Mouse (Mus musculus): ENCODE data around the gene Nudt17. TPM values are rescaled to one million over a fixed set of nuclear protein-coding genes. Genes with fewer than 3 reads are reported as not detected.
"Not testable (repeated sequence)": the region's sequence is repeated elsewhere in the genome, so short reads cannot be mapped to it uniquely, and the experiment has no call there.

Nudt17 gene
- polyA plus RNA-seq, 1 experiment from 2014 or later, result 21.7 TPM

DNA sequence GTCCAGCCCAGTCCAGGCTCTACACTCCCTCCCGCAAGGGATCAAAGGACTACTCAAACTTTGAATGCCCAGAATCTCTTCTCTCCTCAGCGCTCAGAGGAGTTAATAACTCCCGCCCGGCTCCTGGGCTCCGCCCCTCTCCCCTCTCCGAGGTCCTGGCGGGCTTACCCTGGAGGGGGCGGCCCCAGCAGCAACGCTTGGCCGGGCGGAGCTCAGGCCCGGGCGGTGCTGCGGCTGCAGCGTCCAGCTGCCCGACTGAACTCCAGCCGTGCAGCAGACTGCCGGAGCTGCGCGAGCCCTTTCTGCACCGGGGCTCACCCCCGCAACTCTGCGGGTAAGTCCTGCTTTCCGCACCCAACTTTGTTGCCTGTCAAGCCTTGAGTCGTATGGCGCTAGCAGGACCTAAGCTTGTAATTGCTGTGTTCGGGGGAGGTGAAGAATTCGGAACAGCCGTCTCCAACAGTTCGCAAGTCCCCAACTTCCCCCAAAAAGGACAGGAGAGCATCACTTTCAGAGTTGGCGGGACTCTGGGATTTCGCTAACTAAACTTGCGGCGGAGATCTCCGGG, 12.1 kb downstream of the Nudt17 start, which contains the start of gene Pias3:
Pias3 (plus strand) TSS at position 187 of the 568 bp plus-strand sequence.
- Histone ChIP-seq H3K4me3 (ENCODE audit: low read depth, low read length) (peak within 1 kb of the TSS; percentile 87), H3K9ac (replicated peaks; ENCODE audit: low read depth, low read length) (peak within 1 kb of the TSS; percentile 80), H3K27me3 (ENCODE audit: control insufficient read depth, insufficient read depth, low read length) (no peaks in the 10 kb centered on the region), H3K27ac (ENCODE audit: low read depth, low read length) (peak within 1 kb of the TSS; percentile 87), H3K4me1 (ENCODE audit: control insufficient read depth, insufficient read depth, low read length) (peaks cover 3% of the 10 kb centered on the region; the same call in 1 of the 2 replicates), H3K9me3 (ENCODE audit: control insufficient read depth, low read length) (no peaks in the 10 kb centered on the region), H3K36me3 (ENCODE audit: control insufficient read depth, insufficient read depth, low read length) (peaks cover 2% of the 10 kb centered on the region), H3K4me2 (ENCODE audit: low read depth, low read length) (peak within 1 kb of the TSS; percentile 52)
- WGBS, result under 1% methylated on average over 35 of the region's 35 CpGs
- ATAC-seq (ENCODE audit: low read depth), result peak; percentile 53; the same call in 1 of the 2 replicates

DNA sequence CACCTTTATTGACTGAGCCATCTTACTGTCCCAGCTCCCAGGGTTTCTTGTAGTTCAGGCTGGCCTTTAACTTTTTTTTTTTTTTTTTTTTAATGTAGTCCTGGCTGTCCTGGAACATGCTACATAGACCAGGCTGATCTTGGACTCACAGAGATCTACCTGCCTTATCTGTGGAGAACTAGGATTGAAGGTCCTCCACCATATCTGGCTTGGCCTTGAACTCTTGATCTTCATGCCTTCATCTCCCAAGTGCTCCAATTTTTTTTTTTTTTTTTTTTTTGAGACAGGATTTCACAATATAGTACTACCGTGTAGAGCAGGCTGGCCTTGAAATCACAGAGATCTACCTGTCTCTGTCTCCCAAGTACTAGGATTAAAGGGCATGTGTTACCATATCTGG, 14.8 kb downstream of the Nudt17 start:
- no peak overlapping the region for H3K9ac ChIP-seq (replicated peaks; ENCODE audit: low read depth, low read length)
- H3K36me3 ChIP-seq (ENCODE audit: control insufficient read depth, insufficient read depth, low read length), result no peaks in the 10 kb centered on the region
- H3K4me1 ChIP-seq (ENCODE audit: control insufficient read depth, insufficient read depth, low read length), result peaks cover 3% of the 10 kb centered on the region; the same call in 1 of the 2 replicates
- no peak overlapping the region for H3K4me2 ChIP-seq (ENCODE audit: low read depth, low read length)
- H3K27ac ChIP-seq (ENCODE audit: low read depth, low read length), result no peak overlapping the region
- H3K9me3 ChIP-seq (ENCODE audit: control insufficient read depth, low read length), result no peaks in the 10 kb centered on the region
- 81% methylated on average over 1 of the region's 1 CpGs for WGBS
- H3K4me3 ChIP-seq (ENCODE audit: low read depth, low read length), result no peak overlapping the region
- no peak for ATAC-seq (ENCODE audit: low read depth)
- no peaks in the 10 kb centered on the region for H3K27me3 ChIP-seq (ENCODE audit: control insufficient read depth, insufficient read depth, low read length)

DNA sequence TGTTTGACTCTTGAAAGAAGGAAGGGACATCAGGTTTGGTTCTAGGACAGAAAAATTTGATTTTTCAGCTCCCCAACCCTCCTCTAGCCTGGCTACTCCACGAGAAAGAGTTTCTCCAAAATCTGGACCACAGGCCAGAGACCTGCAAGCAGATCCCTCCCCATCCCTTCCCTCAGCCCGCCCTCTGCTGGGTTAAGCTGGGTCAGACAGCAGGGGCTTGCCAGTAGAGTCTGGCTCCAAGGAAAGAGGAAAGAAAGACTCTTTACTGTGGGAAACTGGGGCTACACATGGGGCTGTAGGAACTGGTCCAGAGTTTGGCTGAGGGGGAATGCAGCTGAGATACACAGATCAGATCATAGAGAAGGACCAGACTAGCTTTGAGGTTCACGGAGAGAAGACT, 15.9 kb downstream of the Nudt17 start:
- ATAC-seq (ENCODE audit: low read depth), result no peak
- peaks cover 3% of the 10 kb centered on the region; the same call in 1 of the 2 replicates for H3K4me1 ChIP-seq (ENCODE audit: control insufficient read depth, insufficient read depth, low read length)
- no peaks in the 10 kb centered on the region for H3K27me3 ChIP-seq (ENCODE audit: control insufficient read depth, insufficient read depth, low read length)
- no peaks in the 10 kb centered on the region for H3K9me3 ChIP-seq (ENCODE audit: control insufficient read depth, low read length)
- no peak overlapping the region for H3K4me2 ChIP-seq (ENCODE audit: low read depth, low read length)
- H3K36me3 ChIP-seq (ENCODE audit: control insufficient read depth, insufficient read depth, low read length), result no peaks in the 10 kb centered on the region
- no peak overlapping the region for H3K27ac ChIP-seq (ENCODE audit: low read depth, low read length)
- WGBS, result 17% methylated on average over 3 of the region's 3 CpGs
- H3K4me3 ChIP-seq (ENCODE audit: low read depth, low read length), result no peak overlapping the region
- no peak overlapping the region for H3K9ac ChIP-seq (replicated peaks; ENCODE audit: low read depth, low read length)

DNA sequence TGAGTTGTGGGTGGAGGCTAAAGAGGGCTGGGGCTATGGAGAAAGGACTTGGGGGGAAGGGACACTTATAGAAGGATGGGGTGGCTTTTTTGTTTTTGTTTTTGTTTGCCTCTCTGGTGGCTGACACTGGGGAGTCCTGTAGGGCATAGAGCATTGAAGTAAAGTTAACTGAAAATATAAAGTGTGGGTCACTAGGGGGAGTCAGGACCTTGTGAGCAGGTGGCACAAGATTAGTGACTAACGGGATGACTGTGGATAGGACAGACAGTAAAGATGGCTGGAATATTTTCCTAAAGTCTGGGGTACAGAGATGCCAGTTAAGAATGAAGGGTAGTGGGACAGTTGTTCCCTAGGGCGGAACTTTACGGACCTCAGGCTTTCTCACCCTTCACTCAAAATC, 18.1 kb downstream of the Nudt17 start:
- 64% methylated on average over 3 of the region's 3 CpGs for WGBS
- Histone ChIP-seq H3K27ac (ENCODE audit: low read depth, low read length) (no peak overlapping the region), H3K9me3 (ENCODE audit: control insufficient read depth, low read length) (no peaks in the 10 kb centered on the region), H3K4me3 (ENCODE audit: low read depth, low read length) (no peak overlapping the region), H3K27me3 (ENCODE audit: control insufficient read depth, insufficient read depth, low read length) (no peaks in the 10 kb centered on the region), H3K4me1 (ENCODE audit: control insufficient read depth, insufficient read depth, low read length) (no peaks in the 10 kb centered on the region), H3K9ac (replicated peaks; ENCODE audit: low read depth, low read length) (no peak overlapping the region), H3K4me2 (ENCODE audit: low read depth, low read length) (no peak overlapping the region), H3K36me3 (ENCODE audit: control insufficient read depth, insufficient read depth, low read length) (no peaks in the 10 kb centered on the region)
- no peak for ATAC-seq (ENCODE audit: low read depth)

DNA sequence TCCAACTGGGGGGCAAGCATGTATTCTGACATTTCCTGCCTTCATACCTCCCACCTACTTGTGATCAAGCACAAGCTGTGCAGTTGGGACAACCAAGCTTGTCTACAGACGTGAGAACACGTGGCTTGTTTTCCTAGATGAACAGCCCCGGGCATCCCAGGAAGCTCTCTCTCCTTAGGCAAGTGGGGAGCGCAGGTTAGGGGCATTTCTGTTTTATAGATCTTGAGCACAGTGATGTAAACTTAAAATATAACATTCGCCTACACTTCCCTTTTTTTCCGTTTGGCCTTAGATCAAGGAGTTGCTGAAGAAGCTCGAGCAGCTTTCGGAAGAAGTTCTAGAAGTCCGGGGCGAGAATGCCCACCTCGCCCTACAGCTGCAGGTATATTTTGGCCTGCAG, 19.5 kb downstream of the Nudt17 start:
- H3K9ac ChIP-seq (replicated peaks; ENCODE audit: low read depth, low read length), result no peak overlapping the region
- no peaks in the 10 kb centered on the region for H3K9me3 ChIP-seq (ENCODE audit: control insufficient read depth, low read length)
- no peaks in the 10 kb centered on the region for H3K36me3 ChIP-seq (ENCODE audit: control insufficient read depth, insufficient read depth, low read length)
- H3K4me1 ChIP-seq (ENCODE audit: control insufficient read depth, insufficient read depth, low read length), result no peaks in the 10 kb centered on the region
- H3K27ac ChIP-seq (ENCODE audit: low read depth, low read length), result no peak overlapping the region
- no peak overlapping the region for H3K4me2 ChIP-seq (ENCODE audit: low read depth, low read length)
- WGBS, result 88% methylated on average over 11 of the region's 11 CpGs
- no peak overlapping the region for H3K4me3 ChIP-seq (ENCODE audit: low read depth, low read length)
- H3K27me3 ChIP-seq (ENCODE audit: control insufficient read depth, insufficient read depth, low read length), result no peaks in the 10 kb centered on the region
- no peak for ATAC-seq (ENCODE audit: low read depth)

DNA sequence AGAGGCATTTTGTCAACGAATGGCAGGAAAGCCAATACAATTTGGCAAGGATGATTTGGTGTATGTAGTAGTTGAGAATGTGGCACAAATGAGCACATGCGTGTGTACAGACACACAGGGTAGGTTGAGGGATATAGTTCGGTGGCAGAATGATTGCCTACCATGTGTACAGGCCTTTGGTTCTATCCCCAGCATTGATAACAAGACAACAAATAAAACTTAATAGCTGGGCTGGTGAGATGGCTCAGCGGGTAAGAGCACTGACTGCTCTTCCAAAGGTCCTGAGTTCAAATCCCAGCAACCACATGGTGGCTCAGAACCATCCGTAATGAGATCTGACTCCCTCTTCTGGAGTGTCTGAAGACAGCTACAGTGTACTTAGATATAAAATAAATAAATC, 22.3 kb downstream of the Nudt17 start:
- not testable (repeated sequence) for H3K4me3 ChIP-seq (ENCODE audit: low read depth, low read length); H3K27ac ChIP-seq (ENCODE audit: low read depth, low read length); H3K27me3 ChIP-seq (ENCODE audit: control insufficient read depth, insufficient read depth, low read length); H3K9me3 ChIP-seq (ENCODE audit: control insufficient read depth, low read length); H3K4me2 ChIP-seq (ENCODE audit: low read depth, low read length); H3K9ac ChIP-seq (replicated peaks; ENCODE audit: low read depth, low read length); H3K36me3 ChIP-seq (ENCODE audit: control insufficient read depth, insufficient read depth, low read length); ATAC-seq (ENCODE audit: low read depth); H3K4me1 ChIP-seq (ENCODE audit: control insufficient read depth, insufficient read depth, low read length)
- 95% methylated on average over 5 of the region's 5 CpGs for WGBS

DNA sequence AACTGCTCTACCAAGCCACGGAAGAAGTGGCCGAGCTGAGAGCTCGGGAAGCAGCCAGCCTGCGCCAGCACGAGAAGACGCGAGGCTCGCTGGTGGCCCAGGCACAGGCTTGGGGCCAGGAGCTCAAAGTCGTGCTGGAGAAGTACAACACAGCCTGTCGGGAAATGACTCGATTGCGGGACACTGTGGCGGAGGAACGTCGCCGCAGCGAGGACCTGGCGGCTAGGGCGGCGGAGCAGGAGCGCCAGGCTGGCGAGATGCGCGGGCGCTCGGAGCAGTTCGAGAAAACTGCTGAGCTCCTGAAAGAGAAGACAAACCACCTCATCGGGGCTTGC, 23.6 kb downstream of the Nudt17 start:
- H3K4me3 ChIP-seq (ENCODE audit: low read depth, low read length), result 0 out of 2 replicates have a peak overlapping the region, but pooled peaks have one; percentile 3
- H3K9me3 ChIP-seq (ENCODE audit: control insufficient read depth, low read length), result no peaks in the 10 kb centered on the region
- ATAC-seq (ENCODE audit: low read depth), result no peak
- H3K4me1 ChIP-seq (ENCODE audit: control insufficient read depth, insufficient read depth, low read length), result no peaks in the 10 kb centered on the region
- no peaks in the 10 kb centered on the region for H3K27me3 ChIP-seq (ENCODE audit: control insufficient read depth, insufficient read depth, low read length)
- no peak overlapping the region for H3K27ac ChIP-seq (ENCODE audit: low read depth, low read length)
- 33% methylated on average over 28 of the region's 28 CpGs for WGBS
- H3K4me2 ChIP-seq (ENCODE audit: low read depth, low read length), result peak overlapping the region; percentile 31; the same call in 1 of the 2 replicates
- no peaks in the 10 kb centered on the region for H3K36me3 ChIP-seq (ENCODE audit: control insufficient read depth, insufficient read depth, low read length)
- no peak overlapping the region for H3K9ac ChIP-seq (replicated peaks; ENCODE audit: low read depth, low read length)

DNA sequence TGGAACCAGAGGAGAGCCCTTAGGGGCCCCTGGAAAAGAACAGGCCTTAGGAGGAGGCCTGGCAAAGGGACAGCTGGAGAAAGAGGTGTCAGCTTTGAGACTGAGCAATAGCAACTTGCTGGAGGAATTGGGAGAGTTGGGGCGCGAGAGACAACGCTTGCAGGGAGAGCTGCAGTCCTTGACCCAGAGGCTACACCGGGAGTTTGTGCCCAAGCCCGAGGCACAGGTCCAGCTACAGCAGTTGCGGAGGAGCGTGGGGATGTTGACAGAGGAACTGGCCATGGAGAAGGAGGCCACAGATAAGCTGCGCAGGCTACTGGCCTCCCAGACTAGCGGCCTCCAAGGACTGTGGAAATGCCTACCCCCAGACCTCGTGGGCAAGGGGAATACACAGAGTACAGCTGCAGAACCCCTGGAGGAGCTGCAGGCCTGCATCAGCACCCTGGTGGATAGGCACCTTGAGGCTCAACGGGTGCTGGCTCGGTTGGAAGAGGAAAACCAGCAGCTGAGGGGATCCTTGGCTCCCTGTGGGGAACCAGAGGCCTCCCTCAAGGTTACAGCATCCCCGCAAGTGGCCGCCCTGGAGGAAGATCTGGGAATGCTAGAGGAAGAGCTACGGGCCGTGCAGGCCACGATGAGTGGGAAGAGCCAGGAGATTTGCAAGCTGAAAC, 24.1 kb downstream of the Nudt17 start:
- Histone ChIP-seq H3K9me3 (ENCODE audit: control insufficient read depth, low read length) (no peaks in the 10 kb centered on the region), H3K9ac (replicated peaks; ENCODE audit: low read depth, low read length) (no peak overlapping the region), H3K4me2 (ENCODE audit: low read depth, low read length) (peak overlapping the region; percentile 31; the same call in 1 of the 2 replicates), H3K4me3 (ENCODE audit: low read depth, low read length) (0 out of 2 replicates have a peak overlapping the region, but pooled peaks have one; percentile 3), H3K36me3 (ENCODE audit: control insufficient read depth, insufficient read depth, low read length) (no peaks in the 10 kb centered on the region), H3K4me1 (ENCODE audit: control insufficient read depth, insufficient read depth, low read length) (no peaks in the 10 kb centered on the region), H3K27me3 (ENCODE audit: control insufficient read depth, insufficient read depth, low read length) (no peaks in the 10 kb centered on the region), H3K27ac (ENCODE audit: low read depth, low read length) (no peak overlapping the region)
- 61% methylated on average over 17 of the region's 17 CpGs for WGBS
- no peak for ATAC-seq (ENCODE audit: low read depth)

DNA sequence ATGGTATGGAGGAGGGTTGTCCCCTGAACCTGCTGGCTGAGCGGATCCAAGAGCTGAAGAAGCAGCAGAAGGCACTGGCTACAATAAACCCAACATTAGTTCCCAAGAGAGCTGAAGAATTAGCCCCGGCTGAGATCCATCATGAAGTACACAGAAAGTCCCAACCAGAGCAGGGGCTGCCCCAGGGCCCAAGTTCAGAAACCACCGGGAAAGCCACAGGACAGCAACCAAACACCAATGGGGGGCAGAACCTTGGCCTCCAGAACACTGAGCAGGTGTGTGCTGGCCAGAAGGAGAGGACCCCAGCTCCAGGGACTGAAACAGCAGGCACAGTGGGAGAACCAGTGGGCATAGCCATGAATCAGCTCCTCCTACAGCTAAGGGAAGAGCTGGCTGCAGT, 24.9 kb downstream of the Nudt17 start:
- H3K4me2 ChIP-seq (ENCODE audit: low read depth, low read length), result no peak overlapping the region
- no peaks in the 10 kb centered on the region for H3K9me3 ChIP-seq (ENCODE audit: control insufficient read depth, low read length)
- no peak overlapping the region for H3K4me3 ChIP-seq (ENCODE audit: low read depth, low read length)
- no peak overlapping the region for H3K27ac ChIP-seq (ENCODE audit: low read depth, low read length)
- H3K36me3 ChIP-seq (ENCODE audit: control insufficient read depth, insufficient read depth, low read length), result no peaks in the 10 kb centered on the region
- no peaks in the 10 kb centered on the region for H3K4me1 ChIP-seq (ENCODE audit: control insufficient read depth, insufficient read depth, low read length)
- H3K27me3 ChIP-seq (ENCODE audit: control insufficient read depth, insufficient read depth, low read length), result no peaks in the 10 kb centered on the region
- 91% methylated on average over 3 of the region's 3 CpGs for WGBS
- no peak for ATAC-seq (ENCODE audit: low read depth)
- H3K9ac ChIP-seq (replicated peaks; ENCODE audit: low read depth, low read length), result no peak overlapping the region
